Mouse (Mus musculus): Measurements from ENCODE around the gene Arrdc2. TPM values are rescaled to one million over a fixed set of nuclear protein-coding genes. Genes with fewer than 3 reads are reported as not detected.

The Arrdc2 gene
- polyA plus RNA-seq, 1 experiment: 17.1 TPM

DNA sequence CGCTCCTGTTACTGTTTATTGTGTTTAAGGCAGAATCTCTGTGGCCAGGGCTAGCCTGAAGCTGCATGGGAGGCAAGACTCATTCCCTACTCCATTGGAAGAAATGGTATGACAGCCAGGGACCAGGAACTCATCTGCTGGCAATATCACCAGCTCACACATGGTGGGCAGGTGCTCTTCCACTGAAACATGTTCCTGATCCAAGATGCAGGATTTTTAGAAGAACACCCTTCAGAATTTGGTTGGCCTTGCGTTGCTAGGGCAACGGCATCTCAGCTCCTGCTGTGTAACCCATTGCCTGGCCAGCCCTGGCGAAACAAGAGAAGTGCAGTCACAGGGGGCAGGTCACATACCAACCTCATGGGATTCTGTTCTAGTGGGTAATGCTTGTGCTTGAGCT, 40.0 kb upstream of the Arrdc2 start:
- no peak for TF ChIP-seq POLR2A (IDR thresholded peaks at IDR 0.05; ENCODE audit: control insufficient read depth, low read depth, low read length)
- no peak for TF ChIP-seq CTCF (IDR thresholded peaks at IDR 0.05; ENCODE audit: control insufficient read depth, insufficient read depth, insufficient replicate concordance, low read depth, low read length)
- H3K4me3 ChIP-seq (ENCODE audit: control insufficient read depth, low read depth, low read length): no peak overlapping the region

DNA sequence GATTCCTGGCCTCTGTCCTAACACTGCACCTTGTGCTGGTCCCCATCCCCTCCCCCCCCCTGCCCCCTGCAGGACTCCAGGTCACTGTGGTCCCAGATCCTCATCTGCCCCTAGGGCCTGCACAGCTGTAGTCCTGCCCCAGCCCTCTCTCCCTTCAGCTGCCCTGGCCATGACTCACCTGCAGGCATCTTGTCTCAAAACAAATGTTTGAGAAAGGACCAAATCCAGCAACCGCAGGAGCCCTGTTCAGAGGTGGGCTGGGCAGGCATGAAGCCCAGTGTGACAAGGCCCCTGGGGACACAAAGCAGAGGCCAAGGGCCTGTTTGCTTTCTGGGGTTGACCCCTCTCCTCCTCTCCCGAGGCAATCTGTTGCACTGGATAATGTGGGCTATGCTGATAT, 38.7 kb upstream of the Arrdc2 start:
- no peak for TF ChIP-seq POLR2A (IDR thresholded peaks at IDR 0.05; ENCODE audit: control insufficient read depth, low read depth, low read length)
- no peak for TF ChIP-seq CTCF (IDR thresholded peaks at IDR 0.05; ENCODE audit: control insufficient read depth, insufficient read depth, insufficient replicate concordance, low read depth, low read length)
- H3K4me1 ChIP-seq (ENCODE audit: control insufficient read depth, insufficient read depth, low read length): peaks cover 3% of the 10 kb centered on the region; the same call in 1 of the 2 replicates
- H3K27me3 ChIP-seq (ENCODE audit: control insufficient read depth, insufficient read depth, low read length): no peaks in the 10 kb centered on the region
- H3K4me3 ChIP-seq (ENCODE audit: control insufficient read depth, low read depth, low read length): no peak overlapping the region
- no peak overlapping the region for H3K27ac ChIP-seq (ENCODE audit: control insufficient read depth, insufficient read depth, low read depth, low read length)
- H3K36me3 ChIP-seq (ENCODE audit: control insufficient read depth, insufficient read depth, low read length): no peaks in the 10 kb centered on the region

More for the DNA sequence above, 40.0 kb upstream of the Arrdc2 start:
- Histone ChIP-seq H3K36me3 (ENCODE audit: control insufficient read depth, insufficient read depth, low read length) (no peaks in the 10 kb centered on the region), H3K4me1 (ENCODE audit: control insufficient read depth, insufficient read depth, low read length) (peaks cover under 1% of the 10 kb centered on the region; the same call in 1 of the 2 replicates), H3K27me3 (ENCODE audit: control insufficient read depth, insufficient read depth, low read length) (no peaks in the 10 kb centered on the region), H3K27ac (ENCODE audit: control insufficient read depth, insufficient read depth, low read depth, low read length) (no peak overlapping the region)

DNA sequence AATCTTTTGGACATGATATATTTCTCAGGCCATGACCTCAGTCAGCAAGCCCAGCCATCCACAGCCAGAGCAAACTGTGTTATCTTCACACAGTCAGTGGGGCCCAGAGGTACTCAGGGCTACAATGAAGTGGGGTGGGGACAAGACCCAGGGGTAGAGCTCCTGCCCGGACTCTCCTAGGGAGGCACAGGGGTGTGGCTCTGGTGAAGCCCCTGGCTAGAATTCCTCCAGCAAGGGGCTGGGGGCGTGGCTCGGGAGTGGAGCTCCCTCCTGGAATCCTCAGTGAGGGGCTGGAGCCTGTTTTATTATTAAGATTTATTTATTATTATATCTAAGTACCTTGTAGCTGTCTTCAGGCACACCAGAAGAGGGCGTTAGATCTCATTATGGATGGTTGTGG, 36.9 kb upstream of the Arrdc2 start:
- Histone ChIP-seq H3K36me3 (ENCODE audit: control insufficient read depth, insufficient read depth, low read length) (no peaks in the 10 kb centered on the region), H3K27ac (ENCODE audit: control insufficient read depth, insufficient read depth, low read depth, low read length) (no peak overlapping the region), H3K27me3 (ENCODE audit: control insufficient read depth, insufficient read depth, low read length) (no peaks in the 10 kb centered on the region), H3K4me1 (ENCODE audit: control insufficient read depth, insufficient read depth, low read length) (peaks cover 7% of the 10 kb centered on the region), H3K4me3 (ENCODE audit: control insufficient read depth, low read depth, low read length) (no peak overlapping the region)
- TF ChIP-seq POLR2A (IDR thresholded peaks at IDR 0.05; ENCODE audit: control insufficient read depth, low read depth, low read length): no peak
- TF ChIP-seq CTCF (IDR thresholded peaks at IDR 0.05; ENCODE audit: control insufficient read depth, insufficient read depth, insufficient replicate concordance, low read depth, low read length): no peak

DNA sequence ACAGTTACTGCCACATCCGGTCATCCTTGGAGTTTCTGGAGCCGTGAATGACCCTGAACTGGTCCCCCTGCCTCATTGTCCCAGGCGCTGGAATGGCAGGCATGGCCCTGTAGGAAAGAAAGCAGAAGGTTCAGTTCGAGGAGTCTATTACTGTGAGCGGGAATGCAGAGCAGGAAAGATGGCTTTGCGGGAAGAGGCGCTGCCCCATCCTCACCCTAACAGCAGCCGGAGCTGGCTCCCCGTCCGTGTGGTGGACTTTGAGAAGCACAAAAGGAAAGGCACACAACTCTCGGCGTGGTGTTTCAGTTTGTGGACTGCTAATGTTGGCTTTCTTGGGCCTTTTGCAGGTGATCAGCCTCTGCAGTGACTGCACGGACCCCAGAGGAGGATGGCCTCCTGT, 34.9 kb upstream of the Arrdc2 start:
- Histone ChIP-seq H3K4me1 (ENCODE audit: control insufficient read depth, insufficient read depth, low read length) (peaks cover 7% of the 10 kb centered on the region), H3K27ac (ENCODE audit: control insufficient read depth, insufficient read depth, low read depth, low read length) (no peak overlapping the region), H3K4me3 (ENCODE audit: control insufficient read depth, low read depth, low read length) (peak overlapping the region; percentile 11; the same call in 1 of the 2 replicates), H3K27me3 (ENCODE audit: control insufficient read depth, insufficient read depth, low read length) (no peaks in the 10 kb centered on the region), H3K36me3 (ENCODE audit: control insufficient read depth, insufficient read depth, low read length) (no peaks in the 10 kb centered on the region)
- TF ChIP-seq CTCF (IDR thresholded peaks at IDR 0.05; ENCODE audit: control insufficient read depth, insufficient read depth, insufficient replicate concordance, low read depth, low read length) (no peak), POLR2A (IDR thresholded peaks at IDR 0.05; ENCODE audit: control insufficient read depth, low read depth, low read length) (no peak)

DNA sequence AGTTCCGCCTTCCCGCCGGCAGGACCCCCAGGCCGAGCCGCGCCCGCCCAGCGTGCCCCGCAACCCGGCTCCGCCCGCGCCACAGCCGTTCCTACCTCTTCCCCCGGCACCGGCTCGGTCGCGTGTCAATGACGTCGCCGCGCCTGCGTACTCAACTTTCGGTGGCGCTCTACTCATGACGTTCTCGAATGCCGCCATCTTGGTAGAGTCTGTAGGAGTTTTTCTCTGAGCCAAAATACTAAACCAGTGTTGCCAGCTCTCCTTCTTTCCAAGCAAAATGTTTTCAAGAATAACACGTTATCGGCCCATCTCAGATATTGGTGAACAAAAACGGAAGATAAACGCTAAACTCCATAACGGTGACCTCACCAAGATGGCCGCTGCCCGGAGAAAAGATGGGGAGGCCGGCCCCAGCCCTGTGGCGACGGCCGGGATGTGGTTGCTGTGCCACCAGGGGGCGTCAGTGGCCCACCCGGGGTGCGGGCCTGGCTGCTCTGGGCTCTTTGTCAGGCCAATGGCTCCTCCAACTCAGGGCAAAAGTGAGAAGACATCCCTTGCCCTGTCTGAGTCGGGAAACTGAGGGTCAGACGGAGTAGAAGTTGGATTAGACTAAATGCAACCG, 34.0 kb upstream of the Arrdc2 start, which contains the start of gene Ccdc124:
Gene Ccdc124 (minus strand): TSS at position 572 of the 622 bp plus-strand sequence.
- Histone ChIP-seq H3K36me3 (ENCODE audit: control insufficient read depth, insufficient read depth, low read length) (no peaks in the 10 kb centered on the region), H3K27me3 (ENCODE audit: control insufficient read depth, insufficient read depth, low read length) (no peaks in the 10 kb centered on the region), H3K4me3 (ENCODE audit: control insufficient read depth, low read depth, low read length) (peak within 1 kb of the TSS; percentile 90), H3K4me1 (ENCODE audit: control insufficient read depth, insufficient read depth, low read length) (peaks cover 12% of the 10 kb centered on the region), H3K27ac (ENCODE audit: control insufficient read depth, insufficient read depth, low read depth, low read length) (peak within 1 kb of the TSS; percentile 89)
- TF ChIP-seq POLR2A (IDR thresholded peaks at IDR 0.05; ENCODE audit: control insufficient read depth, low read depth, low read length) (peak; percentile 50; the same call in 1 of the 2 replicates), CTCF (IDR thresholded peaks at IDR 0.05; ENCODE audit: control insufficient read depth, insufficient read depth, insufficient replicate concordance, low read depth, low read length) (peak; percentile 81)

DNA sequence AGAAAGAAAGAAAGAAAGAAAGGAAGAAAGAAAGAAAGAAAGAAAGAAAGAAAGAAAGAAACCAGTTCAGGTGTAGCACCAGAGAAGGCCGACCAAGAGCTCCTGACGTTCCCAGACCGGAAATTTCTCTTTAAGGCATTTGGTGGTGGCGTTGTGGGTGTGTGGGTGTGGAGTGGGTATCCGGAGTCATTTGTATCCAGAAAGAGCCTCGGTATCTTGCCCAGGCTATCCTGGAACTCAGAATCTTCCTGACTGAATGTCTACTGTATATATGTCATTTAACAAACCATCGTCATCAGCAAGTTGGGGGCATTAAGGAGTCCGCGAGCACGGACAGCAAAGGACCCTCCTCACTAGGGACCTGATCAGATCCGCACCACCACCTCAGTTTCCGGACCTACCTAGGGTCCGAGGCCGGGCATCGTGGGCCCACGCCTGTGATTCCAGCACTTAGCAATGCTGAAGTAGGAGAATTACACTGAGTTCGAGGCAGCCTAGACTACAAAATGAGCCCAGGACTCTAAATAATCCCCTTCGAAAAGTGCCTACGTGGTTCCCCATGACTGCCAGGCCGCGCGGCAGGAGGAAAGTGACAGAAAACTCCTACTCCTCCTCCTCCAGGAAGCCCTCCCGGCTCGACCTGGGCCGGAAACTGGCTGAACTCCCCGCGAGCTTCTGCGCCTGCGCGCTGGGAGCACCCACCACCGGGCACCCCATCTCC, 33.3 kb upstream of the Arrdc2 start:
- Histone ChIP-seq H3K4me3 (ENCODE audit: control insufficient read depth, low read depth, low read length) (peak overlapping the region; percentile 90), H3K27me3 (ENCODE audit: control insufficient read depth, insufficient read depth, low read length) (no peaks in the 10 kb centered on the region), H3K36me3 (ENCODE audit: control insufficient read depth, insufficient read depth, low read length) (no peaks in the 10 kb centered on the region), H3K4me1 (ENCODE audit: control insufficient read depth, insufficient read depth, low read length) (peaks cover 17% of the 10 kb centered on the region), H3K27ac (ENCODE audit: control insufficient read depth, insufficient read depth, low read depth, low read length) (peak overlapping the region; percentile 89)
- TF ChIP-seq CTCF (IDR thresholded peaks at IDR 0.05; ENCODE audit: control insufficient read depth, insufficient read depth, insufficient replicate concordance, low read depth, low read length) (no peak), POLR2A (IDR thresholded peaks at IDR 0.05; ENCODE audit: control insufficient read depth, low read depth, low read length) (no peak)

DNA sequence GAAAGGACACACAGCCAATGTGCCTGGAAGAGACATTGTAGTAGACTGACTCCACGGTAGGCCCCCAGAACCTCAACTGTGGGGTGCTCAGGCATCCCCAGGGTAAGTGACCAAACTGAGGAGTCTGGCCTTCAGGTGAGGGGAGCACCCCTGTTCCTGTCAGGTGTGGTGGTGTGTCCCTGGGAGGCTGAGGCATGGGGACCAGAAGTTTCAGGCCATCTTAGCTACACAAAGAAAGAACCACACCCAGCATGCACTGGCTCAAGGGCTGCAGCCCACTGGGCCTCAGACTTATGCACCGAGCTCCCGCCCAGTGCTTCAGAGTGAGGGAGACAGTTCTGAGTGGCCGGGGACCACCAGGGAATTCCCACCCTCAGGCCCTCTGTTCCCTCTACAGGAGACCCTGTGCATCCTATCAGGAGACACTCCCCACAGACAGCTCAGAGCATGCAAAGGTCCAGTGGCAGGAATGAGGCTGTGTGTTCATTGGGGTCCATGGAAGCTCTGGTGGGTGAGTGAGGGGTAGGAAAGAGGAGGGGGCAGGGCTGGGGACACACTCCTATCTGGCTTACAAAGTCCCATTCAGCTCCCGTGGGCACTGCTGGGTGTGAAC, 31.8 kb upstream of the Arrdc2 start:
- H3K27me3 ChIP-seq (ENCODE audit: control insufficient read depth, insufficient read depth, low read length): no peaks in the 10 kb centered on the region
- H3K4me3 ChIP-seq (ENCODE audit: control insufficient read depth, low read depth, low read length): no peak overlapping the region
- H3K4me1 ChIP-seq (ENCODE audit: control insufficient read depth, insufficient read depth, low read length): peaks cover 17% of the 10 kb centered on the region

More for the DNA sequence above, 31.8 kb upstream of the Arrdc2 start:
- H3K27ac ChIP-seq (ENCODE audit: control insufficient read depth, insufficient read depth, low read depth, low read length): no peak overlapping the region
- no peaks in the 10 kb centered on the region for H3K36me3 ChIP-seq (ENCODE audit: control insufficient read depth, insufficient read depth, low read length)
- no peak for TF ChIP-seq POLR2A (IDR thresholded peaks at IDR 0.05; ENCODE audit: control insufficient read depth, low read depth, low read length)
- TF ChIP-seq CTCF (IDR thresholded peaks at IDR 0.05; ENCODE audit: control insufficient read depth, insufficient read depth, insufficient replicate concordance, low read depth, low read length): no peak
